Comparison of ENCODE assay signal across 17 mouse cellular contexts in the genomic region with DNA sequence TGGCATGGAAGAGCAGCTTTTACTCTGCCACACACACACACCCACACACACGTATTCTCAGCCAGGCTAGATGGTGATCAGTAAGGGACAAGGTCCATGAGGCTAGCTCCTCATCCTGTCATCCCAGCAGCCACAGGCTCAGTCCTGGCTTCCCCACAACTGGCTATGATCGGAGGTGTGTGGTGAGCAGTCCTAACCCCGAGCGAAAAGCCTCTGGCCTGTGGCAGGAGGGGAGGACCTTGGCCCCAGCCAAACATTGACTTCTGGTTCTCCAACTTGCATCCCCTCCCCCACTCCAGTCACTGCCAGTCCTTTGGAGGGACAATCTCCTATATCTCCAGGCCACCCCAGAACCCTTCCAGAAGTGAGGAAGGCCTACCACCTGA.
DNase-seq lines count a peak whose midpoint lies in the region; ATAC-seq and TF ChIP-seq lines count a peak whose summit lies in the region.
"Had no signal": no experiment of that assay in that cellular context is flagged by ENCODE, and none has a peak within 500 bp of the region (broad histone marks: within the 10 kb centered on the region; RNA-seq: fewer than 3 reads in every experiment).

No protein-coding gene starts in this region.

- TF ChIP-seq POLR2A in kidney, adult 2 months (IDR thresholded peaks at IDR 0.05; ENCODE audit: low read depth, low read length), result no peak
- TF ChIP-seq POLR2A in lung, adult 2 months (IDR thresholded peaks at IDR 0.05; ENCODE audit: borderline replicate concordance, extremely low read depth, low read depth, low read length), result no peak

- no peak for TF ChIP-seq CTCF in kidney, adult 2 months (conservative IDR thresholded peaks at IDR 0.05; ENCODE audit: insufficient read depth, insufficient read length, low read depth, low read length)
- TF ChIP-seq CTCF in lung, adult 2 months (IDR thresholded peaks at IDR 0.05; ENCODE audit: insufficient read depth, low read length), result no peak

- no peaks in the 10 kb centered on the region for H3K36me3 ChIP-seq in kidney, adult 2 months (ENCODE audit: control insufficient read depth, insufficient read depth, low read length)
- H3K36me3 ChIP-seq in kidney, embryonic 15.5 days, result no peaks in the 10 kb centered on the region
- H3K36me3 ChIP-seq in limb, embryonic 10.5 days, result no peaks in the 10 kb centered on the region
- H3K36me3 ChIP-seq in liver, embryonic 11.5 days (ENCODE audit: control insufficient read depth, insufficient read depth, low read length), result no peaks in the 10 kb centered on the region
- H3K36me3 ChIP-seq: limb, embryonic 15.5 days; neural tube, embryonic 15.5 days; stomach, embryonic 15.5 days had no signal

- no peak overlapping the region for H3K4me2 ChIP-seq in kidney, embryonic 15.5 days
- no peak overlapping the region for H3K4me2 ChIP-seq in liver, embryonic 11.5 days
- H3K4me2 ChIP-seq: limb, embryonic 15.5 days; neural tube, embryonic 15.5 days; stomach, embryonic 15.5 days had no signal

- DNase-seq in kidney, adult 2 months, result peak; percentile 44
- DNase-seq in limb, embryonic 10.5 days (ENCODE audit: low spot score), result no peak
- DNase-seq in liver, embryonic 11.5 days (ENCODE audit: low spot score), result no peak
- DNase-seq in lung, adult 2 months, result no peak
- no peak for DNase-seq in frontal cortex, postnatal 14 days (ENCODE audit: low spot score in 2 of 2)
- DNase-seq: cerebellum, adult 18-20 months; heart, adult 11 months; kidney, adult 11 months; lung, postnatal 36 days; right cerebral cortex, postnatal 25 days; thymus, adult 18-20 months had no signal

- H3K27me3 ChIP-seq in kidney, adult 2 months (replicated peaks; ENCODE audit: control insufficient read depth, insufficient read depth, low read length), result no peaks in the 10 kb centered on the region
- H3K27me3 ChIP-seq in kidney, embryonic 15.5 days, result peaks cover 41% of the 10 kb centered on the region
- H3K27me3 ChIP-seq in limb, embryonic 10.5 days (ENCODE audit: low read depth, poor library complexity, severe bottlenecking), result no peaks in the 10 kb centered on the region; the same call in 1 of the 2 replicates
- no peaks in the 10 kb centered on the region for H3K27me3 ChIP-seq in liver, embryonic 11.5 days (replicated peaks; ENCODE audit: control insufficient read depth, insufficient read depth, low read length)
- H3K27me3 ChIP-seq: neural tube, embryonic 15.5 days; stomach, embryonic 15.5 days had no signal

- WGBS in kidney, adult 2 months, result 55% methylated on average over 4 of the region's 4 CpGs
- WGBS in kidney, embryonic 15.5 days, result 53% methylated on average over 4 of the region's 4 CpGs
- 11% methylated on average over 4 of the region's 4 CpGs for WGBS in limb, embryonic 10.5 days
- 54% methylated on average over 4 of the region's 4 CpGs for WGBS in liver, embryonic 11.5 days
- 70% methylated on average over 4 of the region's 4 CpGs for WGBS in lung, adult 2 months

- no peaks in the 10 kb centered on the region; the same call in 1 of the 2 replicates for H3K4me1 ChIP-seq in kidney, adult 2 months (ENCODE audit: control insufficient read depth, insufficient read depth, low read length)
- H3K4me1 ChIP-seq in kidney, embryonic 15.5 days, result peaks cover 11% of the 10 kb centered on the region; the same call in 1 of the 2 replicates
- peaks cover 76% of the 10 kb centered on the region for H3K4me1 ChIP-seq in limb, embryonic 10.5 days
- H3K4me1 ChIP-seq in liver, embryonic 11.5 days (replicated peaks; ENCODE audit: control insufficient read depth, insufficient read depth, low read length), result peaks cover 3% of the 10 kb centered on the region; the same call in 1 of the 2 replicates
- no peaks in the 10 kb centered on the region for H3K4me1 ChIP-seq in lung, adult 2 months (ENCODE audit: control insufficient read depth, insufficient read depth, low read length)
- H3K4me1 ChIP-seq: stomach, embryonic 15.5 days had no signal

- H3K9ac ChIP-seq in kidney, embryonic 15.5 days, result no peak overlapping the region
- no peak overlapping the region for H3K9ac ChIP-seq in liver, embryonic 11.5 days (ENCODE audit: low read depth, low read length)
- H3K9ac ChIP-seq: limb, embryonic 15.5 days; neural tube, embryonic 15.5 days; stomach, embryonic 15.5 days had no signal

- no peak overlapping the region for H3K27ac ChIP-seq in kidney, adult 2 months (ENCODE audit: insufficient read depth, low read depth, low read length)
- no peak overlapping the region for H3K27ac ChIP-seq in kidney, embryonic 15.5 days
- H3K27ac ChIP-seq in limb, embryonic 10.5 days, result peak overlapping the region; percentile 85
- H3K27ac ChIP-seq in liver, embryonic 11.5 days (ENCODE audit: low read depth, low read length), result no peak overlapping the region
- H3K27ac ChIP-seq: limb, embryonic 15.5 days; neural tube, embryonic 15.5 days; stomach, embryonic 15.5 days had no signal

- ATAC-seq in kidney, embryonic 15.5 days (replicated peaks; ENCODE audit: low FRiP score), result no peak
- ATAC-seq in liver, embryonic 11.5 days (replicated peaks; ENCODE audit: low FRiP score), result peak; percentile 61
- ATAC-seq in erythroid progenitor cell, adult 5-6 weeks (replicated peaks; ENCODE audit: low FRiP score, poor library complexity, severe bottlenecking), result no peak
- ATAC-seq: midbrain, embryonic 16.5 days had no signal

- no peaks in the 10 kb centered on the region for H3K9me3 ChIP-seq in kidney, embryonic 15.5 days (replicated peaks)
- H3K9me3 ChIP-seq in limb, embryonic 10.5 days (replicated peaks), result no peaks in the 10 kb centered on the region
- no peaks in the 10 kb centered on the region for H3K9me3 ChIP-seq in liver, embryonic 11.5 days (ENCODE audit: control insufficient read depth, low read length)
- H3K9me3 ChIP-seq: limb, embryonic 15.5 days; neural tube, embryonic 15.5 days; stomach, embryonic 15.5 days had no signal

- H3K4me3 ChIP-seq in kidney, adult 2 months (ENCODE audit: insufficient read depth, low read depth, low read length), result no peak overlapping the region
- H3K4me3 ChIP-seq in kidney, embryonic 15.5 days (replicated peaks), result no peak overlapping the region
- H3K4me3 ChIP-seq in limb, embryonic 10.5 days, result peak overlapping the region; percentile 18
- H3K4me3 ChIP-seq in liver, embryonic 11.5 days (ENCODE audit: low read depth, low read length), result no peak overlapping the region
- H3K4me3 ChIP-seq in lung, adult 2 months (replicated peaks; ENCODE audit: extremely low read depth, low read depth, low read length), result no peak overlapping the region
- H3K4me3 ChIP-seq: limb, embryonic 15.5 days; neural tube, embryonic 15.5 days; stomach, embryonic 15.5 days had no signal
